Mouse (Mus musculus) adrenal gland, adult 8-10 months (tissue): Measurements from ENCODE around the gene Epb41l3. TPM values are rescaled to one million over a fixed set of nuclear protein-coding genes. Genes with fewer than 3 reads are reported as not detected.

Source experiments
- DNase-seq: peaks from one replicate; pipeline ENCODE4 v3.0.0; 2022
- total RNA-seq, 4 experiments: library from RNA; stranded (reverse); gene quantifications; 2 replicates each; pipeline ENCODE4 v1.2.4; 2022

Gene Epb41l3
- total RNA-seq, 4 experiments from 2014 or later, result 25.6 to 50.2 (median 31.1) TPM

GRCm38 (mm10) chr17:69255834-69256233 lies 180.4 kb downstream of the Epb41l3 start:
- no peak for DNase-seq

GRCm38 (mm10) chr17:69256441-69256840 lies 181.0 kb downstream of the Epb41l3 start:
- no peak for DNase-seq

GRCm38 (mm10) chr17:69263810-69264565 lies 188.5 kb downstream of the Epb41l3 start:
- no peak for DNase-seq

- no peak for DNase-seq
These were observed 189.7 kb downstream of the Epb41l3 start for GRCm38 (mm10) chr17:69265171-69265570.

- no peak for DNase-seq
These were observed 190.4 kb downstream of the Epb41l3 start for GRCm38 (mm10) chr17:69265759-69266463.

- DNase-seq, result no peak
These were observed 191.5 kb downstream of the Epb41l3 start for GRCm38 (mm10) chr17:69266936-69267335.

- no peak for DNase-seq
These were observed 192.0 kb downstream of the Epb41l3 start for GRCm38 (mm10) chr17:69267526-69267925.

GRCm38 (mm10) chr17:69277362-69277761 lies 201.9 kb downstream of the Epb41l3 start:
- no peak for DNase-seq

- no peak for DNase-seq
These were observed 209.0 kb downstream of the Epb41l3 start for GRCm38 (mm10) chr17:69284511-69284910.

GRCm38 (mm10) chr17:69288130-69288529 lies 212.6 kb downstream of the Epb41l3 start:
- DNase-seq, result no peak

- no peak for DNase-seq
These were observed 214.8 kb downstream of the Epb41l3 start for GRCm38 (mm10) chr17:69290272-69290671.

GRCm38 (mm10) chr17:69301552-69301951 lies 226.1 kb downstream of the Epb41l3 start:
- no peak for DNase-seq

GRCm38 (mm10) chr17:69303579-69304274 lies 228.2 kb downstream of the Epb41l3 start:
- no peak for DNase-seq

GRCm38 (mm10) chr17:69307636-69308035 lies 232.2 kb downstream of the Epb41l3 start:
- DNase-seq, result no peak

- DNase-seq, result no peak
These were observed 234.4 kb downstream of the Epb41l3 start for GRCm38 (mm10) chr17:69309872-69310271.

- DNase-seq, result no peak
These were observed 245.0 kb downstream of the Epb41l3 start for GRCm38 (mm10) chr17:69320496-69320895.

GRCm38 (mm10) chr17:69322721-69323120 lies 247.2 kb downstream of the Epb41l3 start:
- no peak for DNase-seq

Other genes starting within 250 kb of the Epb41l3 start
- gene Tmem200c, start 249.1 kb upstream of the Epb41l3 start, total RNA-seq, result 1 to 10 TPM in 3 of 4 experiments, under 1 TPM in 1; 0.91 to 3.2 (median 2.1) TPM